Mouse (Mus musculus) thymus, postnatal 25 days (tissue): Measurements from ENCODE around the gene Zfp715.
"Not testable (repeated sequence)": the region's sequence is repeated elsewhere in the genome, so short reads cannot be mapped to it uniquely, and the experiment has no call there.

Source experiments
- DNase-seq: peaks from one replicate; pipeline ENCODE4 v3.0.0; 2022

The Zfp715 gene

GRCm38 (mm10) chr7:43313013-43313428, at the start of gene Zfp715:
Zfp715 (minus strand) TSS chr7:43313294.
- peak; percentile 78 for DNase-seq

GRCm38 (mm10) chr7:43362021-43362420, 48.9 kb upstream of the Zfp715 start:
- DNase-seq: no peak

- DNase-seq: no peak
These were observed 48.3 kb upstream of the Zfp715 start for GRCm38 (mm10) chr7:43361442-43361841.

GRCm38 (mm10) chr7:43358556-43358955, 45.5 kb upstream of the Zfp715 start:
- DNase-seq: no peak

- DNase-seq: no peak
These were observed 42.1 kb upstream of the Zfp715 start for GRCm38 (mm10) chr7:43354893-43355835.

GRCm38 (mm10) chr7:43353758-43354157, 40.7 kb upstream of the Zfp715 start:
- DNase-seq: no peak

GRCm38 (mm10) chr7:43353118-43353517, 40.0 kb upstream of the Zfp715 start:
- no peak for DNase-seq

GRCm38 (mm10) chr7:43351154-43351553, 38.1 kb upstream of the Zfp715 start, which contains the start of gene Siglecf:
Siglecf (plus strand) TSS chr7:43351341.
- no peak for DNase-seq

GRCm38 (mm10) chr7:43349623-43350022, 36.5 kb upstream of the Zfp715 start:
- not testable (repeated sequence) for DNase-seq

- DNase-seq: no peak
These were observed 33.5 kb upstream of the Zfp715 start for GRCm38 (mm10) chr7:43346571-43346970.

GRCm38 (mm10) chr7:43346148-43346547, 33.1 kb upstream of the Zfp715 start:
- DNase-seq: no peak

GRCm38 (mm10) chr7:43344491-43344890, 31.4 kb upstream of the Zfp715 start:
- no peak for DNase-seq

- no peak for DNase-seq
These were observed 30.9 kb upstream of the Zfp715 start for GRCm38 (mm10) chr7:43344020-43344419.

GRCm38 (mm10) chr7:43343191-43343590, 30.1 kb upstream of the Zfp715 start:
- no peak for DNase-seq

GRCm38 (mm10) chr7:43340771-43341170, 27.7 kb upstream of the Zfp715 start:
- DNase-seq: no peak

- no peak for DNase-seq
These were observed 20.8 kb upstream of the Zfp715 start for GRCm38 (mm10) chr7:43333899-43334298.

- no peak for DNase-seq
These were observed 20.1 kb upstream of the Zfp715 start for GRCm38 (mm10) chr7:43333203-43333602.

- no peak for DNase-seq
These were observed 15.0 kb upstream of the Zfp715 start for GRCm38 (mm10) chr7:43328101-43328500.

GRCm38 (mm10) chr7:43326223-43326780, 13.2 kb upstream of the Zfp715 start:
- no peak for DNase-seq

GRCm38 (mm10) chr7:43312386-43313012, 595 bp downstream of the Zfp715 start:
- DNase-seq: no peak

- DNase-seq: no peak
These were observed 1.5 kb downstream of the Zfp715 start for GRCm38 (mm10) chr7:43311632-43312031.

GRCm38 (mm10) chr7:43309069-43309468, 4.0 kb downstream of the Zfp715 start:
- DNase-seq: no peak

GRCm38 (mm10) chr7:43305235-43305634, 7.9 kb downstream of the Zfp715 start:
- no peak for DNase-seq

GRCm38 (mm10) chr7:43291524-43291923, 21.6 kb downstream of the Zfp715 start:
- DNase-seq: no peak
